In the genomic region with DNA sequence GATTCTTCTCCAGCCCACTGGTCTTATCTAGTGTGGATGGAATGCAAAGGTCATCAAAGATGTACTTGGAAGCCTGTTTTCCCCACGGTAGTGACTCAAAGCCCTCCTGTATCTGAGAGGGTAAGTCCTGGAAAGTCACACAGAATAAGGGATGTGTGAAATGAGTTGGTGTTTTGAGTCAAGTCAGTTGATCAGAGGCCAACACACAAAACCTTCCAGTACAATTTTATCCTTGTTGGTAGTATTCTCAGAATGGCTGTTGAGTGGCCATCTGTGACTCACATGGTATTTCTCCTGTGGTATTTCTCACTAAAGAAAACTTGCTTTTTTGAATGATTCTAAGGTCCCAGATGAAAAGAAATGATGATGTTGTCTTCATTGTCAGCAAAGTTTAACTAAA, we compare ENCODE assay signal across 17 mouse cellular contexts.
"Had no signal": no experiment of that assay in that cellular context is flagged by ENCODE, and none has a peak within 500 bp of the region (broad histone marks: within the 10 kb centered on the region; RNA-seq: fewer than 3 reads in every experiment).

No protein-coding gene starts in this region.

- H3K27ac ChIP-seq: midbrain, embryonic 10.5 days; midbrain, embryonic 12.5 days; neural tube, embryonic 13.5 days; neural tube, embryonic 15.5 days had no signal

- H3K36me3 ChIP-seq: midbrain, embryonic 10.5 days; midbrain, embryonic 12.5 days; neural tube, embryonic 13.5 days; neural tube, embryonic 15.5 days had no signal

- H3K9me3 ChIP-seq: midbrain, embryonic 10.5 days; midbrain, embryonic 12.5 days; neural tube, embryonic 13.5 days; neural tube, embryonic 15.5 days had no signal

- DNase-seq: lung, adult 18-20 months; lung, embryonic 14.5 days; lung, postnatal 10 days; lung, postnatal 4 days; midbrain, embryonic 14.5 days; retina, postnatal 1 day; right cerebral cortex, postnatal 14 days; spleen, adult 18-20 months; thymus, adult 18-20 months; thymus, postnatal 14 days; thymus, postnatal 36 days had no signal

- H3K4me3 ChIP-seq: midbrain, embryonic 10.5 days; midbrain, embryonic 12.5 days; myocyte; neural tube, embryonic 13.5 days; neural tube, embryonic 15.5 days had no signal

- ATAC-seq: midbrain, embryonic 16.5 days had no signal

- H3K27me3 ChIP-seq: midbrain, embryonic 12.5 days; neural tube, embryonic 13.5 days; neural tube, embryonic 15.5 days had no signal

- H3K9ac ChIP-seq: lung, embryonic 14.5 days; midbrain, embryonic 12.5 days; neural tube, embryonic 13.5 days; neural tube, embryonic 15.5 days had no signal

- H3K4me1 ChIP-seq: midbrain, embryonic 10.5 days; midbrain, embryonic 12.5 days; neural tube, embryonic 13.5 days; neural tube, embryonic 15.5 days had no signal

- H3K4me2 ChIP-seq: lung, embryonic 14.5 days; midbrain, embryonic 12.5 days; neural tube, embryonic 13.5 days; neural tube, embryonic 15.5 days had no signal
